Mouse (Mus musculus) brain, embryonic 14.5 days (tissue): Measurements from ENCODE around the gene Ssr1.

ENCODE experiments used
- CTCF ChIP-seq: fragments of 200-500 bp; IDR thresholded peaks from 2 replicates; pipeline ENCODE4 v1.5.1; 2012; ENCODE audit warnings: inconsistent platforms, mild to moderate bottlenecking, moderate library complexity, borderline replicate concordance; ENCODE audit not compliant: insufficient read depth, insufficient read length; ENCODE audit errors: extremely low read depth
- POLR2A ChIP-seq: fragments of 200-500 bp; IDR thresholded peaks from 2 replicates; pipeline ENCODE4 v1.6.1; 2012; ENCODE audit warnings: mild to moderate bottlenecking, inconsistent platforms, borderline replicate concordance; ENCODE audit not compliant: poor library complexity, insufficient read depth, insufficient read length, severe bottlenecking; ENCODE audit errors: extremely low read depth

GRCm38 (mm10) chr13:37926394-37926793 is 67.6 kb downstream of the Ssr1 start:
- TF ChIP-seq POLR2A (no peak), CTCF (no peak)
